Mouse (Mus musculus): ENCODE data around the gene Capns1.

The Capns1 gene

GRCm38 (mm10) chr7:30169583-30170282 lies 28.9 kb downstream of the Capns1 start, which contains the start of gene Zfp146:
Gene Zfp146 (minus strand): TSS chr7:30169750.
- DNase-seq: peak; percentile 93

- no peak for DNase-seq
Measured at GRCm38 (mm10) chr7:30168914-30169582, 29.6 kb downstream of the Capns1 start.

GRCm38 (mm10) chr7:30164745-30165144 lies 33.9 kb downstream of the Capns1 start:
- DNase-seq: no peak

GRCm38 (mm10) chr7:30163113-30163512 lies 35.5 kb downstream of the Capns1 start:
- no peak for DNase-seq

GRCm38 (mm10) chr7:30155507-30155906 lies 43.1 kb downstream of the Capns1 start:
- no peak for DNase-seq

GRCm38 (mm10) chr7:30154040-30154439 lies 44.6 kb downstream of the Capns1 start:
- DNase-seq: no peak

- DNase-seq: no peak
Measured at GRCm38 (mm10) chr7:30147011-30147410, 51.6 kb downstream of the Capns1 start.

DNA sequence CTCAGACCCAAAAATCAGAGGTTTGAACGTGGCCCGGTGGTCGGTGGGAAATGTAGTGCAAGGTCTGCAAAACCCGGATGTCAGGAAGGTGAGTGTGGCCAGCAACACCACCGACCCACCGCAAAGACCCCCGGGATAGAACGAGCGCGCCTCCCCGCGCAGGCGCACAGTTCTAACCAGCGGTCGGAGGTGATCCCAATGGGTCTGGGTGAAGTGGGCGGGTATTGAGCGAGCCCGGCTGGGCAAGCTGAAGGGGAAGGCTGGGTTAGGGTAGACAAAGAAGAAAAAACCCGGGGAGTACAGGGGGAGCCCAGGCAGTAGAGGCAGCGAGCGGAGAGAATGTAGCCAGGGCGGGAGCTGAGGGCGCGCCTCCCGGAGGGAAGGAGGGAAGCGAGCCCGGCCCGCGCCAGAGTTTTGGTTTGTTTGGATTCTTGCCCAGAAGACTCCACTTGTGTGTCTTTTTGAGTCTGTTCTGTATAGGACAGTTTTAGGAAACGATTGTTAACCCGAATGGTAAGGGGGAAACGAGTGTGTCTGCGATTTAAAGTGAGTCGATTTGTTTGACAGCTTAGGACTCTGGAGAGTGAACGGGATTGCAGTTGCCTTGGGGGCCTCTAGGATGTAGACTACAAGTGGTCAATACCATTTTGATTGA lies 54.9 kb downstream of the Capns1 start:
- DNase-seq: peak; percentile 76 to 89

DNA sequence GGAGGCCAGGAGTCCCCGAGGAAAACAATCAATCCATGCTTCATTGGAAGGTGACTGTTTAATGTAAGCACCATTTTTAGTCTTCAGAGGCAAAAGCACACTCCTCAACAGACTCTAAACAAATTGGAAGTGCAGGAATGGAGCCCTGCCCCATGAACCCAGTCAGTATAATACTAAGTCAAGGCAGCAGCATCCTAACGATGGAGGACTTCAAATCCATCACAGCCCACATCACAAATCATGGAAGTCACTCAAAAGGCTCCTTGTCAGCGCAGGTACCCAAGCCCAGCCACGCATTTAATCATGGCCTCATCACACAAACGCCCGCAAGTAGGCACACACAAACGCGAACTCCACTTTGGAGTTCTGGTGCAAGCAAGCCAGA lies 55.4 kb downstream of the Capns1 start:
- no peak for DNase-seq

Data from lung, postnatal 4 days (tissue).